Mouse (Mus musculus) retina, postnatal 1 day (tissue): ENCODE measurements around the gene Hoxb4.

ENCODE experiments used
- DNase-seq: peaks from one replicate; pipeline ENCODE4 v3.0.0-alpha.2; 2012

Hoxb4 gene

GRCm38 (mm10) chr11:96285771-96286738, 32.0 kb upstream of the Hoxb4 start, which contains the start of gene Hoxb7:
Hoxb7 (plus strand) TSS chr11:96286623.
- no peak for DNase-seq

GRCm38 (mm10) chr11:96286739-96287385, 31.2 kb upstream of the Hoxb4 start:
- DNase-seq, result no peak

GRCm38 (mm10) chr11:96287411-96287810, 30.7 kb upstream of the Hoxb4 start:
- DNase-seq, result no peak

- no peak for DNase-seq
Measured at GRCm38 (mm10) chr11:96288455-96289221, 29.4 kb upstream of the Hoxb4 start.

- DNase-seq, result no peak
Measured at GRCm38 (mm10) chr11:96289293-96289692, 28.8 kb upstream of the Hoxb4 start.

GRCm38 (mm10) chr11:96289837-96290236, 28.2 kb upstream of the Hoxb4 start:
- DNase-seq, result no peak

GRCm38 (mm10) chr11:96290705-96291355, 27.2 kb upstream of the Hoxb4 start:
- no peak for DNase-seq

- DNase-seq, result no peak
Measured at GRCm38 (mm10) chr11:96291681-96292564, 26.1 kb upstream of the Hoxb4 start, which contains the start of gene Hoxb6. Hoxb6 (plus strand) TSS chr11:96292476.

GRCm38 (mm10) chr11:96292565-96293301, 25.3 kb upstream of the Hoxb4 start:
- no peak for DNase-seq

- DNase-seq, result no peak
Measured at GRCm38 (mm10) chr11:96293302-96293921, 24.7 kb upstream of the Hoxb4 start.

GRCm38 (mm10) chr11:96294245-96295091, 23.6 kb upstream of the Hoxb4 start:
- peak; percentile 89 for DNase-seq

GRCm38 (mm10) chr11:96295092-96295835, 22.8 kb upstream of the Hoxb4 start:
- no peak for DNase-seq

- no peak for DNase-seq
Measured at GRCm38 (mm10) chr11:96296997-96297396, 21.1 kb upstream of the Hoxb4 start.

GRCm38 (mm10) chr11:96297428-96297827, 20.6 kb upstream of the Hoxb4 start:
- no peak for DNase-seq

- no peak for DNase-seq
Measured at GRCm38 (mm10) chr11:96297968-96298635, 20.0 kb upstream of the Hoxb4 start.

GRCm38 (mm10) chr11:96298895-96299667, 19.0 kb upstream of the Hoxb4 start:
- no peak for DNase-seq

GRCm38 (mm10) chr11:96299781-96300180, 18.3 kb upstream of the Hoxb4 start:
- DNase-seq, result no peak
